In genomic region chr9:90263340-90263679, GRCm38 (mm10) we compare ENCODE assay signal across 17 mouse cellular contexts.
"Had no signal": no experiment of that assay in that cellular context is flagged by ENCODE, and none has a peak within 500 bp of the region (broad histone marks: within the 10 kb centered on the region; RNA-seq: fewer than 3 reads in every experiment).

No protein-coding gene starts in this region.

- H3K4me3 ChIP-seq: intestine, embryonic 15.5 days; kidney, embryonic 15.5 days; left cerebral cortex, adult 2 months; limb, embryonic 15.5 days; lung, embryonic 15.5 days; megakaryocyte, embryonic 14.5 days; neural tube, embryonic 13.5 days had no signal

- H3K4me2 ChIP-seq: intestine, embryonic 15.5 days; kidney, embryonic 15.5 days; limb, embryonic 15.5 days; lung, embryonic 15.5 days; midbrain, embryonic 11.5 days; neural tube, embryonic 13.5 days had no signal

- H3K27ac ChIP-seq: intestine, embryonic 15.5 days; kidney, embryonic 15.5 days; left cerebral cortex, adult 2 months; limb, embryonic 15.5 days; lung, embryonic 15.5 days; macrophage; neural tube, embryonic 13.5 days had no signal

- H3K9me3 ChIP-seq: intestine, embryonic 15.5 days; kidney, embryonic 15.5 days; limb, embryonic 15.5 days; lung, embryonic 15.5 days; megakaryocyte, embryonic 14.5 days; neural tube, embryonic 13.5 days had no signal

- H3K27me3 ChIP-seq: intestine, embryonic 15.5 days; kidney, embryonic 15.5 days; limb, embryonic 15.5 days; lung, embryonic 15.5 days; megakaryocyte, embryonic 14.5 days; neural tube, embryonic 13.5 days had no signal

- H3K36me3 ChIP-seq: intestine, embryonic 15.5 days; limb, embryonic 15.5 days; neural tube, embryonic 13.5 days had no signal

- DNase-seq: kidney, adult 18-20 months; kidney, postnatal 14 days; lung, postnatal 14 days; retina, postnatal 1 day; right cerebral cortex, postnatal 4 days; spleen, adult 18-20 months; thymus, postnatal 25 days had no signal

- ATAC-seq: intestine, embryonic 15.5 days; midbrain, embryonic 16.5 days had no signal

- H3K9ac ChIP-seq: intestine, embryonic 15.5 days; kidney, embryonic 15.5 days; limb, embryonic 15.5 days; lung, embryonic 15.5 days; neural tube, embryonic 13.5 days had no signal
